ENCODE assay signal across 9 mouse cellular contexts in genomic region chr9:69758506-69758905, GRCm38 (mm10). TPM values are rescaled to one million over a fixed set of nuclear protein-coding genes. Genes with fewer than 3 reads are reported as not detected.
DNase-seq lines count a peak whose midpoint lies in the region; ATAC-seq and TF ChIP-seq lines count a peak whose summit lies in the region.
"Had no signal": no experiment of that assay in that cellular context is flagged by ENCODE, and none has a peak within 500 bp of the region (broad histone marks: within the 10 kb centered on the region; RNA-seq: fewer than 3 reads in every experiment).

No protein-coding gene starts in this region.

- no peak for TF ChIP-seq CTCF in heart, postnatal 0 days (IDR thresholded peaks at IDR 0.05; ENCODE audit: low read depth)
- TF ChIP-seq CTCF in embryonic fibroblast, embryonic 13.5 days (IDR thresholded peaks at IDR 0.05; ENCODE audit: borderline replicate concordance, insufficient read depth, low read length): no peak

- no peaks in the 10 kb centered on the region for H3K4me1 ChIP-seq in heart, postnatal 0 days (ENCODE audit: control insufficient read depth, insufficient read depth)
- H3K4me1 ChIP-seq in embryonic fibroblast, embryonic 13.5 days (ENCODE audit: control insufficient read depth, insufficient read depth, low read length): no peaks in the 10 kb centered on the region
- peaks cover 100% of the 10 kb centered on the region for H3K4me1 ChIP-seq in midbrain, embryonic 10.5 days

- no peak for TF ChIP-seq EP300 in heart, postnatal 0 days (IDR thresholded peaks at IDR 0.05; ENCODE audit: low read depth)

- intact Hi-C loops in heart, postnatal 25 days (cut with DNase I): no loop called here

- peak overlapping the region; percentile 28 for H3K4me3 ChIP-seq in heart, postnatal 0 days (ENCODE audit: low read depth, low read length)
- peak overlapping the region; percentile 3; the same call in 1 of the 2 replicates for H3K4me3 ChIP-seq in embryonic fibroblast, embryonic 13.5 days (ENCODE audit: insufficient read depth, low read length)
- peak overlapping the region; percentile 84 for H3K4me3 ChIP-seq in midbrain, embryonic 10.5 days

- TF ChIP-seq POLR2A in embryonic fibroblast, embryonic 13.5 days (IDR thresholded peaks at IDR 0.05; ENCODE audit: low read depth, low read length): no peak

- peak overlapping the region; percentile 37; the same call in 1 of the 2 replicates for H3K4me2 ChIP-seq in heart, postnatal 0 days (ENCODE audit: low read depth, low read length)

- H3K9me3 ChIP-seq in heart, postnatal 0 days (replicated peaks; ENCODE audit: control insufficient read depth, low read length): no peaks in the 10 kb centered on the region; the same call in 1 of the 2 replicates
- no peaks in the 10 kb centered on the region for H3K9me3 ChIP-seq in midbrain, embryonic 10.5 days (replicated peaks)
- H3K9me3 ChIP-seq: G1E had no signal

- WGBS in heart, postnatal 0 days: under 1% methylated on average over 17 of the region's 17 CpGs
- under 1% methylated on average over 17 of the region's 17 CpGs for WGBS in midbrain, embryonic 10.5 days

- H3K27ac ChIP-seq in heart, postnatal 0 days (ENCODE audit: low read depth): no peak overlapping the region
- H3K27ac ChIP-seq in embryonic fibroblast, embryonic 13.5 days (ENCODE audit: insufficient read depth, low read length): no peak overlapping the region
- peak overlapping the region; percentile 93 for H3K27ac ChIP-seq in midbrain, embryonic 10.5 days (replicated peaks)

- DNase-seq in heart, postnatal 0 days (ENCODE audit: low spot score): no peak
- DNase-seq in heart, postnatal 25 days (ENCODE audit: low spot score): no peak
- peak; percentile 76 for DNase-seq in R1 (ENCODE audit: low read depth, low spot score)
- peak; percentile 64 for DNase-seq in midbrain, embryonic 10.5 days (ENCODE audit: low spot score)
- no peak for DNase-seq in right cerebral cortex, postnatal 4 days
- no peak for DNase-seq in spleen, postnatal 14 days (ENCODE audit: low spot score in 2 of 2)
- no peak for DNase-seq in cerebellum, adult 18-20 months

- no peak for ATAC-seq in heart, postnatal 0 days (ENCODE audit: insufficient read depth, low read depth)

- no peaks in the 10 kb centered on the region for H3K36me3 ChIP-seq in heart, postnatal 0 days (replicated peaks; ENCODE audit: control insufficient read depth, insufficient read depth, low read length)
- 0 out of 2 replicates have a peak, but pooled peaks cover 6% of the 10 kb centered on the region for H3K36me3 ChIP-seq in midbrain, embryonic 10.5 days
- H3K36me3 ChIP-seq: G1E had no signal

- H3K9ac ChIP-seq in heart, postnatal 0 days (replicated peaks; ENCODE audit: low read depth, low read length): no peak overlapping the region

- peaks cover 100% of the 10 kb centered on the region for H3K27me3 ChIP-seq in heart, postnatal 0 days (ENCODE audit: control insufficient read depth, insufficient read depth, low read length)
- peaks cover 95% of the 10 kb centered on the region for H3K27me3 ChIP-seq in midbrain, embryonic 10.5 days (ENCODE audit: low read depth, poor library complexity, severe bottlenecking)

RNA-seq across cellular contexts. Expression of gene Foxb1, which starts 2.2 kb away (rescaled TPM):
- total RNA-seq in heart, postnatal 0 days (2014; rRNA removed; ENCODE audit: low replicate concordance): not detected in 2 replicates
- not detected in 2 replicates for polyA plus RNA-seq in heart, postnatal 0 days (2015; fragmentation: Nextera tagmentation; extraction: Ambion mirVana)
- total RNA-seq in heart, postnatal 25 days (2021): not detected
- not detected in 2 replicates for polyA plus RNA-seq in embryonic fibroblast, embryonic 13.5 days (2011; ENCODE audit: insufficient read length, low read depth, missing spikeins)
- polyA plus RNA-seq in midbrain, embryonic 10.5 days (2016; fragmentation: Nextera tagmentation; extraction: Ambion mirVana): 13.0 and 15.1 TPM in 2 replicates
- total RNA-seq: G1E had no signal
- polyA plus RNA-seq: G1E had no signal

Comparison
In these comparisons a context has a peak if more than half of its experiments do, and no peak if none do; other contexts are left out.
1. DNase-seq: peak in R1 (single experiment) and midbrain, embryonic 10.5 days (single experiment); none in heart, postnatal 0 days (single experiment), heart, postnatal 25 days (single experiment), right cerebral cortex, postnatal 4 days (single experiment), spleen, postnatal 14 days (0 of 2) and cerebellum, adult 18-20 months (0 of 2).
2. H3K4me3 ChIP-seq: peak in every context shown above with its lines; median percentile 84 in midbrain, embryonic 10.5 days; 28 in heart, postnatal 0 days; 3 in embryonic fibroblast, embryonic 13.5 days.
3. RNA of gene Foxb1, which starts 2.2 kb away (polyA plus RNA-seq): 13.0 to 15.1 TPM in midbrain, embryonic 10.5 days; not detected in embryonic fibroblast, embryonic 13.5 days and not detected in heart, postnatal 0 days; every median in the first group is over 10 times any median in the second.